Mouse (Mus musculus) intestine, embryonic 14.5 days (tissue): Measurements from ENCODE around the gene Foxp1. TPM values are rescaled to one million over a fixed set of nuclear protein-coding genes. Genes with fewer than 3 reads are reported as not detected.

ENCODE experiments used
- ATAC-seq: fragments of 200-750 bp; cut with Nextera tagmentation; replicated peaks from 2 replicates; pipeline ENCODE4 v1.8.0; 2017; ENCODE audit warnings: low read depth, moderate number of reproducible peaks, moderate TSS enrichment, moderate library complexity; ENCODE audit not compliant: low FRiP score, low TSS enrichment
- DNase-seq: peaks from one replicate; pipeline ENCODE4 v3.0.0-alpha.2; 2018; ENCODE audit warnings: low spot score
- H3K27ac ChIP-seq: fragments of 300-500 bp; sonication (generic); 2 replicates; pipeline ENCODE4 v1.5.1; 2014; ENCODE audit warnings: low read depth, mild to moderate bottlenecking, control low read depth
- H3K27me3 ChIP-seq: fragments of 300-500 bp; sonication (generic); replicated peaks from 2 replicates; pipeline ENCODE4 v1.6.1; 2014; ENCODE audit warnings: low read length, control low read depth; ENCODE audit not compliant: control insufficient read depth, insufficient read depth
- H3K36me3 ChIP-seq: fragments of 300-500 bp; sonication (generic); 2 replicates; pipeline ENCODE4 v1.6.1; 2014; ENCODE audit warnings: low read length, control low read depth; ENCODE audit not compliant: control insufficient read depth, insufficient read depth
- H3K4me1 ChIP-seq: fragments of 300-500 bp; sonication (generic); replicated peaks from 2 replicates; pipeline ENCODE4 v1.6.1; 2014; ENCODE audit warnings: low read length, control low read depth, mixed read lengths; ENCODE audit not compliant: control insufficient read depth, insufficient read depth
- H3K4me2 ChIP-seq: fragments of 300-500 bp; sonication (generic); 2 replicates; pipeline ENCODE4 v1.6.1; 2014; ENCODE audit warnings: low read length
- H3K4me3 ChIP-seq: fragments of 300-500 bp; sonication (generic); 2 replicates; pipeline ENCODE4 v1.5.1; 2014; ENCODE audit warnings: low read depth, low read length, control low read depth, mixed read lengths
- H3K9ac ChIP-seq: fragments of 300-500 bp; sonication (generic); 2 replicates; pipeline ENCODE4 v1.6.1; 2014; ENCODE audit warnings: mild to moderate bottlenecking, low read length
- H3K9me3 ChIP-seq: fragments of 300-500 bp; sonication (generic); 2 replicates; pipeline ENCODE4 v1.6.1; 2016; ENCODE audit warnings: low read length, control low read depth; ENCODE audit not compliant: control insufficient read depth
- WGBS: fragments of 180-500 bp; shearing (Covaris S2); extraction: QIAGEN DNeasy Blood & Tissue Kit; methylation state at CpG from one replicate; pipeline ENCODE4 v1.1.7; 2014; 5-methylcytosine and 5-hydroxymethylcytosine counted together
- polyA plus RNA-seq: library from polyadenylated mRNA; unstranded; fragments of >200 nt; fragmentation: Nextera tagmentation; extraction: Ambion mirVana; gene quantifications from 2 replicates; pipeline ENCODE4 v1.2.1, GENCODE M21; 2014

The Foxp1 gene
- polyA plus RNA-seq, 1 experiment from 2014 or later, result 133 TPM

GRCm38 (mm10) chr6:98948153-98949141 is 574.1 kb downstream of the Foxp1 start:
- H3K4me3 ChIP-seq, result no peak overlapping the region
- no peaks in the 10 kb centered on the region for H3K9me3 ChIP-seq
- ATAC-seq, result no peak
- H3K36me3 ChIP-seq, result peaks cover 46% of the 10 kb centered on the region
- H3K9ac ChIP-seq, result no peak overlapping the region
- peaks cover 36% of the 10 kb centered on the region for H3K4me1 ChIP-seq
- H3K4me2 ChIP-seq, result no peak overlapping the region
- DNase-seq, result no peak
- peak overlapping the region; percentile 91 for H3K27ac ChIP-seq
- no peaks in the 10 kb centered on the region for H3K27me3 ChIP-seq
- WGBS, result 85% methylated on average over 21 of the region's 21 CpGs

GRCm38 (mm10) chr6:98947486-98948152 is 574.9 kb downstream of the Foxp1 start:
- Histone ChIP-seq H3K4me3 (no peak overlapping the region), H3K9me3 (no peaks in the 10 kb centered on the region), H3K9ac (no peak overlapping the region), H3K27me3 (no peaks in the 10 kb centered on the region), H3K36me3 (peaks cover 46% of the 10 kb centered on the region), H3K4me2 (no peak overlapping the region), H3K27ac (no peak overlapping the region), H3K4me1 (peaks cover 36% of the 10 kb centered on the region)
- DNase-seq (no peak), ATAC-seq (no peak)
- WGBS, result 66% methylated on average over 11 of the region's 11 CpGs

GRCm38 (mm10) chr6:98946731-98947130 is 575.8 kb downstream of the Foxp1 start:
- no peak overlapping the region for H3K9ac ChIP-seq
- H3K36me3 ChIP-seq, result peaks cover 46% of the 10 kb centered on the region
- H3K4me2 ChIP-seq, result no peak overlapping the region
- H3K4me3 ChIP-seq, result no peak overlapping the region
- ATAC-seq, result no peak
- WGBS, result 96% methylated on average over 4 of the region's 4 CpGs
- no peaks in the 10 kb centered on the region for H3K27me3 ChIP-seq
- H3K9me3 ChIP-seq, result no peaks in the 10 kb centered on the region
- DNase-seq, result no peak
- H3K4me1 ChIP-seq, result peaks cover 36% of the 10 kb centered on the region
- H3K27ac ChIP-seq, result 0 out of 2 replicates have a peak overlapping the region, but pooled peaks have one; percentile 8

GRCm38 (mm10) chr6:98945496-98946412 is 576.8 kb downstream of the Foxp1 start:
- H3K27ac ChIP-seq, result no peak overlapping the region
- 77% methylated on average over 21 of the region's 21 CpGs for WGBS
- no peak for DNase-seq
- ATAC-seq, result no peak
- H3K4me2 ChIP-seq, result no peak overlapping the region
- H3K36me3 ChIP-seq, result peaks cover 51% of the 10 kb centered on the region
- peaks cover 32% of the 10 kb centered on the region for H3K4me1 ChIP-seq
- H3K4me3 ChIP-seq, result no peak overlapping the region
- no peak overlapping the region for H3K9ac ChIP-seq
- no peaks in the 10 kb centered on the region for H3K9me3 ChIP-seq
- H3K27me3 ChIP-seq, result no peaks in the 10 kb centered on the region

- H3K27me3 ChIP-seq, result no peaks in the 10 kb centered on the region
- H3K27ac ChIP-seq, result no peak overlapping the region
- no peak overlapping the region for H3K4me2 ChIP-seq
- no peak overlapping the region for H3K9ac ChIP-seq
- no peak for ATAC-seq
- H3K9me3 ChIP-seq, result no peaks in the 10 kb centered on the region
- no peak overlapping the region for H3K4me3 ChIP-seq
- H3K36me3 ChIP-seq, result peaks cover 91% of the 10 kb centered on the region
- no peaks in the 10 kb centered on the region for H3K4me1 ChIP-seq
- no peak for DNase-seq
- WGBS, result 82% methylated on average over 8 of the region's 8 CpGs
Observed at GRCm38 (mm10) chr6:98938348-98938747, 584.2 kb downstream of the Foxp1 start.

GRCm38 (mm10) chr6:98937513-98937912 is 585.0 kb downstream of the Foxp1 start:
- Histone ChIP-seq H3K4me1 (no peaks in the 10 kb centered on the region), H3K9me3 (no peaks in the 10 kb centered on the region), H3K4me2 (no peak overlapping the region), H3K36me3 (peaks cover 91% of the 10 kb centered on the region), H3K27ac (no peak overlapping the region), H3K4me3 (no peak overlapping the region), H3K27me3 (no peaks in the 10 kb centered on the region), H3K9ac (no peak overlapping the region)
- ATAC-seq, result no peak
- 88% methylated on average over 11 of the region's 11 CpGs for WGBS
- DNase-seq, result no peak

GRCm38 (mm10) chr6:98936377-98936776 is 586.1 kb downstream of the Foxp1 start:
- Histone ChIP-seq H3K4me2 (no peak overlapping the region), H3K9ac (no peak overlapping the region), H3K36me3 (peaks cover 91% of the 10 kb centered on the region), H3K9me3 (no peaks in the 10 kb centered on the region), H3K27me3 (no peaks in the 10 kb centered on the region), H3K4me3 (no peak overlapping the region), H3K27ac (no peak overlapping the region), H3K4me1 (no peaks in the 10 kb centered on the region)
- WGBS, result 83% methylated on average over 3 of the region's 3 CpGs
- no peak for DNase-seq
- ATAC-seq, result no peak

GRCm38 (mm10) chr6:98935169-98935568 is 587.4 kb downstream of the Foxp1 start:
- H3K4me2 ChIP-seq, result no peak overlapping the region
- 91% methylated on average over 8 of the region's 8 CpGs for WGBS
- DNase-seq, result no peak
- no peaks in the 10 kb centered on the region for H3K27me3 ChIP-seq
- H3K4me1 ChIP-seq, result no peaks in the 10 kb centered on the region
- no peak overlapping the region for H3K4me3 ChIP-seq
- H3K36me3 ChIP-seq, result peaks cover 89% of the 10 kb centered on the region
- H3K9ac ChIP-seq, result no peak overlapping the region
- no peaks in the 10 kb centered on the region for H3K9me3 ChIP-seq
- ATAC-seq, result no peak
- H3K27ac ChIP-seq, result no peak overlapping the region
